Mouse (Mus musculus) forebrain, embryonic 13.5 days (tissue): Measurements from ENCODE around the gene Trmt112. TPM values are rescaled to one million over a fixed set of nuclear protein-coding genes. Genes with fewer than 3 reads are reported as not detected.

Experiments used
- ATAC-seq: fragments of 200-750 bp; cut with Nextera tagmentation; 2 replicates; pipeline ENCODE4 v1.8.0; 2017
- H3K27ac ChIP-seq: fragments of 300-500 bp; sonication (generic); 2 replicates; pipeline ENCODE4 v1.5.1; 2015; ENCODE audit warnings: inconsistent platforms, mild to moderate bottlenecking, moderate library complexity
- H3K27me3 ChIP-seq: fragments of 300-500 bp; sonication (generic); 2 replicates; pipeline ENCODE4 v1.6.1; 2015; ENCODE audit warnings: mild to moderate bottlenecking, inconsistent platforms
- H3K36me3 ChIP-seq: fragments of 300-500 bp; sonication (generic); 2 replicates; pipeline ENCODE4 v1.6.1; 2015; ENCODE audit warnings: mild to moderate bottlenecking, inconsistent platforms; ENCODE audit not compliant: poor library complexity, severe bottlenecking
- H3K4me1 ChIP-seq: fragments of 300-500 bp; sonication (generic); 2 replicates; pipeline ENCODE4 v1.6.1; 2015; ENCODE audit warnings: inconsistent platforms
- H3K4me2 ChIP-seq: fragments of 300-500 bp; sonication (generic); 2 replicates; pipeline ENCODE4 v1.6.1; 2015; ENCODE audit warnings: inconsistent platforms, mild to moderate bottlenecking, moderate library complexity
- H3K4me3 ChIP-seq: fragments of 300-500 bp; sonication (generic); 2 replicates; pipeline ENCODE4 v1.5.1; 2015; ENCODE audit warnings: mild to moderate bottlenecking, inconsistent platforms
- H3K9ac ChIP-seq: fragments of 300-500 bp; sonication (generic); 2 replicates; pipeline ENCODE4 v1.6.1; 2015; ENCODE audit warnings: mild to moderate bottlenecking, inconsistent platforms
- H3K9me3 ChIP-seq: fragments of 300-500 bp; sonication (generic); replicated peaks from 2 replicates; pipeline ENCODE4 v1.6.1; 2016; ENCODE audit warnings: inconsistent platforms
- WGBS: fragments of 180-500 bp; shearing (Covaris S2); methylation state at CpG from one replicate; pipeline ENCODE4 v1.1.7; 2015; 5-methylcytosine and 5-hydroxymethylcytosine counted together
- polyA plus RNA-seq: library from polyadenylated mRNA; unstranded; fragments of >200 nt; fragmentation: Nextera tagmentation; extraction: Ambion mirVana; gene quantifications from 2 replicates; pipeline ENCODE4 v1.2.1, GENCODE M21; 2015

Trmt112 gene
- polyA plus RNA-seq: 141 and 167 TPM in 2 replicates

- peaks cover 59% of the 10 kb centered on the region for H3K36me3 ChIP-seq
- peak; percentile 95 for ATAC-seq
- peaks cover 25% of the 10 kb centered on the region for H3K4me1 ChIP-seq
- peak within 1 kb of the TSS; percentile 97 for H3K27ac ChIP-seq
- H3K4me2 ChIP-seq: peak within 1 kb of the TSS; percentile 87
- H3K4me3 ChIP-seq: peak within 1 kb of the TSS; percentile 62
- no peaks in the 10 kb centered on the region for H3K27me3 ChIP-seq
- peak within 1 kb of the TSS; percentile 80 for H3K9ac ChIP-seq
- WGBS: under 1% methylated on average over 65 of the region's 65 CpGs
- H3K9me3 ChIP-seq: no peaks in the 10 kb centered on the region
Measured at GRCm38 (mm10) chr19:6909507-6910289, at the start of gene Trmt112, which contains the start of gene Prdx5. Trmt112 (plus strand) TSS chr19:6909698. Prdx5 (minus strand) TSS chr19:6910106.

DNA sequence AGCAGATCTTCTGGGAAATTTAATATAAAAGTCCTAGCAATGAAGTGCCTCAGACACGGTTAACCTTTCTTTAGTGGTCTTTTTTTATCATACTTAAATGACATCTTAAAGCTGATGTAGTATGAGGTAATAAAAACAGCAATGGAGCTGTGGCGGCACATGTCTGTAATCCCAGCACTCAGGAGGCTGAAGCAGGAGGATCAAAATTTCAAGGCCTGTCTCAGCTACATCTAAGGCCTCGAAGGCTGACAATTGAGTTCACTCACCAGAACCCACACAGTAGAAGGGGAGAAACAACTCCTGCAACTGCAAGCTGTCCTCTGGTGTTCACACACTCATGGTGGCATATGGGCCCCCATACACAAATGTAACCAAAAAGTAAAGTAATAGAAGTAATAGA, 49.5 kb upstream of the Trmt112 start:
- peaks cover 14% of the 10 kb centered on the region for H3K4me1 ChIP-seq
- no peak overlapping the region for H3K9ac ChIP-seq
- no peaks in the 10 kb centered on the region for H3K9me3 ChIP-seq
- no peak for ATAC-seq
- H3K27ac ChIP-seq: no peak overlapping the region
- H3K27me3 ChIP-seq: peaks cover 11% of the 10 kb centered on the region; the same call in 1 of the 2 replicates
- no peak overlapping the region for H3K4me2 ChIP-seq
- no peak overlapping the region for H3K4me3 ChIP-seq
- 90% methylated on average over 3 of the region's 3 CpGs for WGBS
- H3K36me3 ChIP-seq: no peaks in the 10 kb centered on the region

GRCm38 (mm10) chr19:6860706-6861105, 48.8 kb upstream of the Trmt112 start:
- no peaks in the 10 kb centered on the region for H3K9me3 ChIP-seq
- no peaks in the 10 kb centered on the region for H3K36me3 ChIP-seq
- ATAC-seq: no peak
- WGBS: 86% methylated on average over 6 of the region's 6 CpGs
- no peak overlapping the region for H3K27ac ChIP-seq
- H3K9ac ChIP-seq: no peak overlapping the region
- peaks cover 5% of the 10 kb centered on the region; the same call in 1 of the 2 replicates for H3K27me3 ChIP-seq
- no peak overlapping the region for H3K4me2 ChIP-seq
- peaks cover 7% of the 10 kb centered on the region for H3K4me1 ChIP-seq
- no peak overlapping the region for H3K4me3 ChIP-seq

DNA sequence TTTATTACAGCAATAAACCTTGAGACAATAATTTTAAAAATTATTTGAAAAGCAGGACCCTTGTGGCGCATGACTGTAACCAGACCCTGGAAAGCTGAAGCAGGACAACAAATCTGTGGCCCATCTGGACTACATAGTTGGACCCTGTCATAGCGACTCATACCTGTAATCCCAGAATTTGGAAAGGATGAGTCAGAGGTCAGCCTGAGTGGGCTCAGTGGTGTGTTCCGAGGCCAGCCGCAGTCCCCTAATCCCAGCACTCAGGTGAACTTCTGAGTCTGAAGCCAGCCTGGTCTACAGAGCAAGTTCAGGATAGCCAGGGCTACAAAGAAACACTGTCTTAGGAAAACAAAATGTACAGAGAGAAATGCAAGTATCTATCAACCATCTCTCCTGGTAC, 48.0 kb upstream of the Trmt112 start:
- no peak overlapping the region for H3K4me2 ChIP-seq
- no peaks in the 10 kb centered on the region for H3K36me3 ChIP-seq
- H3K27me3 ChIP-seq: no peaks in the 10 kb centered on the region
- WGBS: 93% methylated on average over 4 of the region's 4 CpGs
- no peak overlapping the region for H3K4me3 ChIP-seq
- no peaks in the 10 kb centered on the region for H3K4me1 ChIP-seq
- no peak overlapping the region for H3K9ac ChIP-seq
- H3K9me3 ChIP-seq: no peaks in the 10 kb centered on the region
- no peak for ATAC-seq
- no peak overlapping the region for H3K27ac ChIP-seq

DNA sequence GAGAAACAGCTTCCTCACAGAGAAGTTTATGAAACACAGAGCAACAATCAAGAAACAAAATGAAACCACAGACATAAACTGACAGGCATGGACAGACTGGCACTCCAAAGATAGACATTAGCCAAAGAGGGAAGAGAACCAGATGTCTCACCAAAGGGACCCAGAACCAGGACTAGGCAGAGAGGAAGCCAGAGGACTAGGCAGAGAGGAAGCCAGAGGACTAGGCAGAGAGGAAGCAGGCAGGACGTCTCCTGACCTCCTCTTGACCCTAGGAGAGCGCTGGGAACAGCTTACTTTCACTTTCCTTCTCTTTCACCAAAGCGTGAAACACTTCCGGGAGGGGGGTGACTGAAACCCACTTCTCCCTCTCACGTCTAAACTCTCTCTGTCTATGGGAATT, 40.1 kb upstream of the Trmt112 start:
- Histone ChIP-seq H3K4me3 (no peak overlapping the region), H3K4me2 (no peak overlapping the region), H3K4me1 (no peaks in the 10 kb centered on the region), H3K9ac (no peak overlapping the region), H3K36me3 (no peaks in the 10 kb centered on the region), H3K27ac (no peak overlapping the region), H3K27me3 (no peaks in the 10 kb centered on the region), H3K9me3 (no peaks in the 10 kb centered on the region)
- WGBS: 18% methylated on average over 5 of the region's 5 CpGs
- ATAC-seq: no peak

- Histone ChIP-seq H3K27ac (no peak overlapping the region), H3K4me3 (no peak overlapping the region), H3K4me1 (no peaks in the 10 kb centered on the region), H3K9me3 (no peaks in the 10 kb centered on the region), H3K36me3 (no peaks in the 10 kb centered on the region), H3K9ac (no peak overlapping the region), H3K4me2 (no peak overlapping the region), H3K27me3 (no peaks in the 10 kb centered on the region)
- 64% methylated on average over 5 of the region's 5 CpGs for WGBS
- ATAC-seq: no peak
Measured at GRCm38 (mm10) chr19:6871574-6872271, 37.8 kb upstream of the Trmt112 start.

- 79% methylated on average over 3 of the region's 3 CpGs for WGBS
- ATAC-seq: no peak
- no peak overlapping the region for H3K4me2 ChIP-seq
- H3K4me1 ChIP-seq: no peaks in the 10 kb centered on the region
- no peaks in the 10 kb centered on the region for H3K36me3 ChIP-seq
- no peak overlapping the region for H3K9ac ChIP-seq
- no peak overlapping the region for H3K27ac ChIP-seq
- H3K4me3 ChIP-seq: no peak overlapping the region
- H3K9me3 ChIP-seq: no peaks in the 10 kb centered on the region
- H3K27me3 ChIP-seq: no peaks in the 10 kb centered on the region
Measured at GRCm38 (mm10) chr19:6872701-6873100, 36.8 kb upstream of the Trmt112 start.

DNA sequence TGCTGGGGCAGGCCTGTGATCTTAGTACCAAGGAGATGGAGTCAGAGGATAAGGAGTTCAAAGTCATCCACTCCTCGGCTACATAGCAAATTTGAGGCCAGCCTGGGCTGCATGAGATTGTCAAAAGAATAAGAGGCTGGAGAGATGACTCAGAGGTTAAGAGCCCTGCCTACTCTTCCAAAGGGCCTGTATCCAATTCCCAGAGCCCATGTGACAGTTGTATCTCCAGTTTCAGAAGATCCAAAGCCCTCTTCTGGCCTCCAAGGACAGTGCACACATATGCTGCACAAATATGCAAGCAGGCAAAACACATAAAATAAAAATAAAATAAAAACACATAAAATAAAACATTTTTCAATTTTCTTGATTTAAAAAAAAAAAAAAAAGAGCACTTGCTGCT, 35.2 kb upstream of the Trmt112 start:
- Histone ChIP-seq H3K9ac (no peak overlapping the region), H3K4me1 (no peaks in the 10 kb centered on the region), H3K4me2 (no peak overlapping the region), H3K4me3 (no peak overlapping the region), H3K27ac (no peak overlapping the region), H3K36me3 (no peaks in the 10 kb centered on the region), H3K9me3 (no peaks in the 10 kb centered on the region), H3K27me3 (no peaks in the 10 kb centered on the region)
- 80% methylated on average over 1 of the region's 1 CpGs for WGBS
- no peak for ATAC-seq

DNA sequence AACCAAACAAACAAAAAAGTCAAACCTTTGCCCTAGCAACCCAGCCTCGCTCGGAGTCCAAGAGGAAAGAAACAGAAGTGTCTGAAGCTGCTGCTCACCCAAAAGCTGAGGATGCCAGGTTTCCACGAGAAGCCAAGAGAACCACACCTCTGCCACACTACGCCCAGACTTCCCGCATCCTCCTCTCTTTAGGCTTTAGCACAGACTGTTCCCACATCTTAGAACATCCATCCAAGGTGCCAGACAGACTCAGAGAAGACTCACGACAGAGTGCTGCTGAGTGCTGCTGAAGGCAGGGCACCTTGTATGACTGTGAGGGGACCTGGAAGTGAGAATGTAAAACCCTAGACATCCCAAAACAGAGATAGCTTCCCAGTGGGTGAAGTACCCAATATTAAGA, 33.7 kb upstream of the Trmt112 start:
- Histone ChIP-seq H3K4me2 (no peak overlapping the region), H3K4me1 (no peaks in the 10 kb centered on the region), H3K9me3 (peaks cover 7% of the 10 kb centered on the region; the same call in 1 of the 2 replicates), H3K27ac (no peak overlapping the region), H3K36me3 (no peaks in the 10 kb centered on the region), H3K9ac (no peak overlapping the region), H3K27me3 (no peaks in the 10 kb centered on the region), H3K4me3 (no peak overlapping the region)
- no peak for ATAC-seq
- 97% methylated on average over 6 of the region's 6 CpGs for WGBS

GRCm38 (mm10) chr19:6876799-6877198, 32.7 kb upstream of the Trmt112 start:
- no peak overlapping the region for H3K4me3 ChIP-seq
- no peaks in the 10 kb centered on the region for H3K27me3 ChIP-seq
- H3K27ac ChIP-seq: no peak overlapping the region
- no peaks in the 10 kb centered on the region for H3K36me3 ChIP-seq
- no peak overlapping the region for H3K9ac ChIP-seq
- no peaks in the 10 kb centered on the region for H3K4me1 ChIP-seq
- no peak for ATAC-seq
- H3K4me2 ChIP-seq: no peak overlapping the region
- peaks cover 8% of the 10 kb centered on the region; the same call in 1 of the 2 replicates for H3K9me3 ChIP-seq

GRCm38 (mm10) chr19:6877965-6878364, 31.5 kb upstream of the Trmt112 start:
- ATAC-seq: no peak
- no peak overlapping the region for H3K27ac ChIP-seq
- H3K4me2 ChIP-seq: no peak overlapping the region
- H3K9me3 ChIP-seq: peaks cover 8% of the 10 kb centered on the region; the same call in 1 of the 2 replicates
- no peaks in the 10 kb centered on the region for H3K4me1 ChIP-seq
- H3K36me3 ChIP-seq: no peaks in the 10 kb centered on the region
- no peaks in the 10 kb centered on the region for H3K27me3 ChIP-seq
- no peak overlapping the region for H3K4me3 ChIP-seq
- 83% methylated on average over 4 of the region's 4 CpGs for WGBS
- H3K9ac ChIP-seq: no peak overlapping the region

DNA sequence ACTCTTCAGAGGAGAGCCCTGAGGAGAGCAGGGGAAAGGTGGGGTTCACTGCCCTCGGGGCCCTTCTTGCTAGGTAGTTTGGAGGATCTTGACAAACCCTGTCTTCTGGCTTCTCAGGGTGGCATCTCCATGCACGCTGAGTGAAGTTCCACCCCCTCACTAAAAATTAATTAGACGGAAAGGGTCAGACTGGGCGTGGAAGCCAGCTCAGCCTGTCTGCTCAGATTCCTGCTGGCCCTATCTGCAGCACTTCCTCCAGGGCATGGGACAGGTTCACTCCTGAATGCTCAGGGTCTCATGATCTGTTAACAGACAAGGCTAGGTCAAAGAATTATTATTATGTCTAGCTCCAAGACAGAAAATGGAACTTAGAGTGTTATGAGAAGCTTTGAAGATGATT, 17.0 kb upstream of the Trmt112 start:
- Histone ChIP-seq H3K4me3 (no peak overlapping the region), H3K9ac (no peak overlapping the region), H3K4me2 (no peak overlapping the region), H3K36me3 (no peaks in the 10 kb centered on the region), H3K9me3 (no peaks in the 10 kb centered on the region; the same call in 1 of the 2 replicates), H3K4me1 (no peaks in the 10 kb centered on the region), H3K27ac (no peak overlapping the region), H3K27me3 (no peaks in the 10 kb centered on the region)
- WGBS: 65% methylated on average over 4 of the region's 4 CpGs
- no peak for ATAC-seq
